Mouse (Mus musculus) hindbrain, embryonic 12.5 days (tissue): ENCODE data around the gene Marf1. TPM values are rescaled to one million over a fixed set of nuclear protein-coding genes. Genes with fewer than 3 reads are reported as not detected.
"Not testable (repeated sequence)": the region's sequence is repeated elsewhere in the genome, so short reads cannot be mapped to it uniquely, and the experiment has no call there.

Experiments used
- ATAC-seq: fragments of 200-750 bp; cut with Nextera tagmentation; 2 replicates; pipeline ENCODE4 v1.8.0; 2017; ENCODE audit warnings: moderate TSS enrichment; ENCODE audit not compliant: low FRiP score
- H3K27ac ChIP-seq: fragments of 300-500 bp; sonication (generic); 2 replicates; pipeline ENCODE4 v1.5.1; 2016; ENCODE audit warnings: mild to moderate bottlenecking
- H3K27me3 ChIP-seq: fragments of 300-500 bp; sonication (generic); 2 replicates; pipeline ENCODE4 v1.6.1; 2016; ENCODE audit warnings: mild to moderate bottlenecking
- H3K36me3 ChIP-seq: fragments of 300-500 bp; sonication (generic); 2 replicates; pipeline ENCODE4 v1.6.1; 2016; ENCODE audit warnings: mild to moderate bottlenecking
- H3K4me1 ChIP-seq: fragments of 300-500 bp; sonication (generic); 2 replicates; pipeline ENCODE4 v1.6.1; 2016
- H3K4me2 ChIP-seq: fragments of 300-500 bp; sonication (generic); replicated peaks from 2 replicates; pipeline ENCODE4 v1.6.1; 2016; ENCODE audit warnings: mild to moderate bottlenecking
- H3K4me3 ChIP-seq: fragments of 300-500 bp; sonication (generic); 2 replicates; pipeline ENCODE4 v1.5.1; 2016; ENCODE audit warnings: mild to moderate bottlenecking
- H3K9ac ChIP-seq: fragments of 300-500 bp; sonication (generic); 2 replicates; pipeline ENCODE4 v1.6.1; 2016; ENCODE audit warnings: mild to moderate bottlenecking, moderate library complexity
- H3K9me3 ChIP-seq: fragments of 300-500 bp; sonication (generic); replicated peaks from 2 replicates; pipeline ENCODE4 v1.6.1; 2016; ENCODE audit warnings: mild to moderate bottlenecking
- WGBS: fragments of 180-500 bp; shearing (Covaris S2); methylation state at CpG from one replicate; pipeline ENCODE4 v1.1.7; 2016; 5-methylcytosine and 5-hydroxymethylcytosine counted together
- polyA plus RNA-seq: library from polyadenylated mRNA; unstranded; fragments of >200 nt; fragmentation: Nextera tagmentation; extraction: Ambion mirVana; gene quantifications from 2 replicates; pipeline ENCODE4 v1.2.1, GENCODE M21; 2016

Marf1 gene
- polyA plus RNA-seq, 1 experiment from 2014 or later = 16.2 TPM

- Histone ChIP-seq H3K4me1 (peaks cover 31% of the 10 kb centered on the region), H3K27me3 (no peaks in the 10 kb centered on the region), H3K4me2 (peak overlapping the region; percentile 51), H3K9ac (peak overlapping the region; percentile 64), H3K4me3 (peak overlapping the region; percentile 78), H3K9me3 (no peaks in the 10 kb centered on the region), H3K36me3 (no peaks in the 10 kb centered on the region), H3K27ac (peak overlapping the region; percentile 96)
- peak; percentile 26; the same call in 1 of the 2 replicates for ATAC-seq
- 1% methylated on average over 10 of the region's 10 CpGs for WGBS
Measured at GRCm38 (mm10) chr16:14159746-14160131, 3.4 kb downstream of the Marf1 start.

DNA sequence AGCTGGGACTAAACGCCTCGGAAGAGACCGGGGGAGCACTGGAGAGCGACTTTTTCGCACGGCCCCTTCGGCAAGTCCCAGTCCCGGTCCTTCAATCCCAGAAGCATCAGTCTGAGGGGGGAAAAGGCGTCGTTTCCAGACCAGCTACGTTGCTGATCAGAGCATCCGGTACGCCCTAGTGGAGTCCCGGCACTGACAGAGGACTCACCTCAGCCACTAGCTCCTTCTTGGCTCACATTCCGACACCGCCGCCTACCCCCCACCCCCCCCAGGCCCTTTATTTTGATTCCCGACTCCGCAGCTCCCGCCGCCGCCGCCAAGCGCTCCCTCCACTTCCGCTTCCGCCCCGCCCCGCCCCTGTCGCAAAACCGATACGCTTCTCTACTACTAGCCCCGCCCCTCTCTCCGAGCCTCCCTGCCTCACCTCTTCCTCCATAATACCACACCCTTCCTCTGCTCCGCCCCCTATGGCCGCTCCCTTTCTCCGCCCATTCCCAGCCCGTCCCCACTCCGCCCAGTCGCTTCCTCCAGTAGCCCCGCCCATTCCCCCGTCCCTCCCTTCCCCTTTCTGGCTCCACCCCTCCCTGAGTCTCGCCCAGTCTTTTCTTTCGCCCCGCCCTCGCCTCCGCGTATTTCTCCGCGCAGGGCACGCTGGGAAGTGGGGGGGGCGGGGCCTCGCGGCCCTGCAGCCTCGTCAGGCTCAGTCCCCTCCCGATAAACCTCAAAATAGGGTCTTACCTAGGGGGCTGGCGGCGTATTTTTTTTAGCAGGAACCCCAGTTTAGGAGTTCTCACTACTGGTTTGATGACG lies 4.0 kb downstream of the Marf1 start:
- Histone ChIP-seq H3K27me3 (no peaks in the 10 kb centered on the region), H3K4me2 (peak overlapping the region; percentile 64), H3K36me3 (no peaks in the 10 kb centered on the region), H3K27ac (peak overlapping the region; percentile 96), H3K4me3 (peak overlapping the region; percentile 78), H3K4me1 (peaks cover 26% of the 10 kb centered on the region), H3K9ac (peak overlapping the region; percentile 80), H3K9me3 (no peaks in the 10 kb centered on the region)
- ATAC-seq = peak; percentile 96
- WGBS = under 1% methylated on average over 52 of the region's 58 CpGs

- no peak for ATAC-seq
- Histone ChIP-seq H3K4me2 (peak overlapping the region; percentile 64), H3K9ac (peak overlapping the region; percentile 80), H3K27me3 (no peaks in the 10 kb centered on the region), H3K4me3 (peak overlapping the region; percentile 78), H3K9me3 (no peaks in the 10 kb centered on the region), H3K4me1 (peaks cover 20% of the 10 kb centered on the region), H3K36me3 (peaks cover 3% of the 10 kb centered on the region; the same call in 1 of the 2 replicates), H3K27ac (peak overlapping the region; percentile 84)
- WGBS = 10% methylated on average over 7 of the region's 7 CpGs
Measured at GRCm38 (mm10) chr16:14158536-14158935, 4.6 kb downstream of the Marf1 start.

DNA sequence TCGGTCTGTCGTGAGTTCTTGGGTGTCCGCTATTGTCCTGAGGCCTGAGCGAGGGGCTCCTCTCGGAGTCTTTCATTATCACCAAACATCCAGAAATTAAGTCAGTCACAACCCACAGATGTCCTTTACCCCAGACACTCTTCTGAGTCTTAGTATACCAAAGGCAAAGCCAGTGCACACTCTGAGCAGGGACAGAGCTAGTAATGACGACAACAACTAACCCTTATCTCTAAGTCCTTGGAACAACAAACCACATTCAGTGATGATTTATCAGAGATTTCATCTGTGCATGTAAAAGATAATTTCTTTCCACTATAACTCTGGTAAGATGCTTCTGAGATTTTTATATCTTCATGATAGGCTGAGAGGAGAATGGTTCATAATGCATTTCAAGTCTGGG lies 6.8 kb downstream of the Marf1 start:
- H3K9ac ChIP-seq = no peak overlapping the region
- no peaks in the 10 kb centered on the region for H3K27me3 ChIP-seq
- 96% methylated on average over 6 of the region's 6 CpGs for WGBS
- no peaks in the 10 kb centered on the region for H3K9me3 ChIP-seq
- no peak for ATAC-seq
- H3K4me3 ChIP-seq = no peak overlapping the region
- no peak overlapping the region for H3K27ac ChIP-seq
- H3K36me3 ChIP-seq = peaks cover 24% of the 10 kb centered on the region
- no peak overlapping the region for H3K4me2 ChIP-seq
- H3K4me1 ChIP-seq = peaks cover 11% of the 10 kb centered on the region

DNA sequence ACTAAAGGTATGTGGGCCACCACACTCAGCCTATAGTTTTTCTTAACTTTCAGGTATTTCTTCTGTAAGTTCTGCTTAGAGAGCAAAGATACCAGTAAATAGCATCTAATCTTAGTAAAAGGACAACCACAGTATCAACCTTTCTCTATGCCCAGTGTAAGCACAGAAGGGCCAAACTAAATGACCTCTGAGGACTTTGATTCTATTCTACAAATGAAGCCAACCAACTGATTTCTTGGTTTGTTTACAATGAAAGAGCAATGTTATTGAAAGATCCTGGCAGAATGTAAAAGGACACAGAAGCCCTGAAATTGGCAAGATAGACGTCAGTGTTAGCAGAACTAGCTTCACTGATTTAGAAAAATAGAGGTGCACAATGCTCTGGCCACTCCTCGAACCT lies 7.5 kb downstream of the Marf1 start:
- H3K27ac ChIP-seq, H3K9me3 ChIP-seq, H3K9ac ChIP-seq, H3K4me3 ChIP-seq, H3K27me3 ChIP-seq, H3K4me2 ChIP-seq, ATAC-seq: not testable (repeated sequence)
- 73% methylated on average over 1 of the region's 2 CpGs for WGBS
- Histone ChIP-seq H3K36me3 (peaks cover 31% of the 10 kb centered on the region), H3K4me1 (peaks cover 11% of the 10 kb centered on the region)

GRCm38 (mm10) chr16:14151718-14152117 lies 11.4 kb downstream of the Marf1 start:
- no peak overlapping the region for H3K4me3 ChIP-seq
- H3K9me3 ChIP-seq = no peaks in the 10 kb centered on the region
- no peaks in the 10 kb centered on the region for H3K27me3 ChIP-seq
- ATAC-seq = no peak
- H3K4me1 ChIP-seq = no peaks in the 10 kb centered on the region
- H3K4me2 ChIP-seq = no peak overlapping the region
- H3K27ac ChIP-seq = no peak overlapping the region
- H3K36me3 ChIP-seq = peaks cover 52% of the 10 kb centered on the region
- WGBS = 94% methylated on average over 4 of the region's 4 CpGs
- H3K9ac ChIP-seq = no peak overlapping the region

DNA sequence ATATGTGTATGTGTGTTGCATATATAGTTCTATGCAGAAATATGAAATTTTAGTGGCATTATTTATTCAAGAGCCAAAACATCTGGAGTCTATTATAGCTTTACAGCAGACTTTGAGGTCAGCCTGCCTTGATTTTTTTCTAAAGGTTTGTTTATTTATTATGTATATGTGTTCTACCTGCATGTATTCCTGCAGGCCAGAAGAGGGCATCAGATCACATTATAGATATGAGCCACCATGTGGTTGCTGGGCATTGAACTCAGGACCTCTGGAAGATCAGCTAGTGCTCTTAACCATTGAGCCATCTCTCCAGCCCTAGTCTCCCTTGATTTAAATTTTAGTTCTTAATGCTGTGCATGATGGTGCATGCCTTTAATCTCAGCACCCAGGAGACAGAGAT lies 15.4 kb downstream of the Marf1 start:
- Histone ChIP-seq H3K4me3 (no peak overlapping the region), H3K36me3 (peaks cover 73% of the 10 kb centered on the region), H3K4me1 (no peaks in the 10 kb centered on the region), H3K9ac (no peak overlapping the region), H3K4me2 (no peak overlapping the region), H3K27ac (no peak overlapping the region), H3K9me3 (no peaks in the 10 kb centered on the region), H3K27me3 (no peaks in the 10 kb centered on the region)
- ATAC-seq = no peak

GRCm38 (mm10) chr16:14143298-14143697 lies 19.9 kb downstream of the Marf1 start:
- H3K27ac ChIP-seq = no peak overlapping the region
- H3K9me3 ChIP-seq = no peaks in the 10 kb centered on the region
- 93% methylated on average over 3 of the region's 3 CpGs for WGBS
- H3K36me3 ChIP-seq = peaks cover 83% of the 10 kb centered on the region
- no peak overlapping the region for H3K4me3 ChIP-seq
- no peaks in the 10 kb centered on the region for H3K27me3 ChIP-seq
- no peak overlapping the region for H3K9ac ChIP-seq
- ATAC-seq = no peak
- H3K4me2 ChIP-seq = no peak overlapping the region
- no peaks in the 10 kb centered on the region for H3K4me1 ChIP-seq

DNA sequence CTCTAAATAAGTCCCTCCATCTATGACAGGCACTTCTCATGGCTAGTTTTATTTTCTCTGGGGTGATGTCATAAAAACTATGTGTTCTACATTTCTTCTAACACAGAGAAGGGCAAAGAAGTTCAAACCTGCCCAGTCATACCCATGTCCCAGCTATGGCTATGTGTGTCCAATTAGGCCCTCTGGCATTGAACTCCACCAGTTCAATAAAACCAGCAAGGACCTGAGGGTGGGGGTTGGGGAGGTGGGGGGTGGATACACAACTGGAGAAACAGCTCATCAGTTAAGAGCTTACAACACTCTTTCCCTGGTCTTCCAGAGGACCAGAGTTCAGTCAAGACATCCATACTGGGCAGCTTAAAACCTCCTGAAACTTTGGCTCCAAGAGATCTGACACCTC lies 24.0 kb downstream of the Marf1 start:
- Histone ChIP-seq H3K27ac (no peak overlapping the region), H3K4me2 (no peak overlapping the region), H3K4me1 (no peaks in the 10 kb centered on the region), H3K27me3 (no peaks in the 10 kb centered on the region), H3K9me3 (no peaks in the 10 kb centered on the region), H3K36me3 (peaks cover 85% of the 10 kb centered on the region), H3K4me3 (no peak overlapping the region), H3K9ac (no peak overlapping the region)
- ATAC-seq = no peak

GRCm38 (mm10) chr16:14137976-14138561 lies 25.1 kb downstream of the Marf1 start:
- Histone ChIP-seq H3K4me1 (no peaks in the 10 kb centered on the region), H3K9me3 (no peaks in the 10 kb centered on the region), H3K9ac (no peak overlapping the region), H3K27me3 (no peaks in the 10 kb centered on the region), H3K4me3 (no peak overlapping the region), H3K36me3 (peaks cover 91% of the 10 kb centered on the region), H3K4me2 (no peak overlapping the region), H3K27ac (no peak overlapping the region)
- ATAC-seq = no peak
- WGBS = 96% methylated on average over 1 of the region's 1 CpGs

DNA sequence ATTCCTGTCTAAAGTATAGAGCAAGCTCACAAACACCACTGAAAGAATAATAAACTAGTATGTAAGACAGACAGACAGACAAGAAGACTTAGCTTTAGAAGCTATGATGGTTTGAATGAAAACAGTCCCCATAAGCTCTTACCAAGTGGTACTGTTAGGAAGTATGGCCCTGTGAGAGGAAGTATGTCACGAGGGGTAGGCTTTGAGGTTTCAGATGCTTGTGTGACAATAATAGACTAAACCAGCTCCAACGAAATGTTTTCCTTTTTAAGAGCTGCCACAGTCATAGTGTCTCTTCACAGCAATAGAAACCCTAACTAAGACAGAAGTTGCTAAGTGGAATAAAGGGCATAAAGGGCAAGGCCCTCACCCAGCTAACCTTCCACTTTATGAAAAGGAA lies 28.1 kb downstream of the Marf1 start:
- ATAC-seq = no peak
- Histone ChIP-seq H3K27ac (no peak overlapping the region), H3K4me2 (no peak overlapping the region), H3K27me3 (no peaks in the 10 kb centered on the region), H3K4me3 (no peak overlapping the region), H3K9me3 (no peaks in the 10 kb centered on the region), H3K4me1 (no peaks in the 10 kb centered on the region), H3K36me3 (peaks cover 91% of the 10 kb centered on the region), H3K9ac (no peak overlapping the region)
- WGBS = 92% methylated on average over 2 of the region's 2 CpGs

DNA sequence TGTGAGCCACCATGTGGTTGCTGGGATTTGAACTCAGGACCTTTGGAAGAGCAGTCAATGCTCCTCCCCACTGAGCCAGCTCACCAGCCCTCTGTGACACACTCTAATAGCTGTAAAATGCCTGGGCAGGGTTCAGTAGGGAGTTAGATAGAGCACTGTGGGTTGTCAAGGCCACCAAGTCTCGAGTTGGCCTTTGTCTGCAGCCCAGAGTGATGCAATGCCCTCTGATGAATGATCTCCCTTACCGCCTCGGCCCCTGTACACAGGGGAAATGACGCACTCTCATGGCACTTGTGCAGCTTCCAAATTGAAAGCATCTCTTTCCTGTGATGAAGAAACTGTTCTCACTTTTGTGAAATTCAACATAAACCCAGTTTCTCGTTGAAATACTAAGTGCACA lies 31.3 kb downstream of the Marf1 start:
- 82% methylated on average over 5 of the region's 5 CpGs for WGBS
- Histone ChIP-seq H3K4me1 (no peaks in the 10 kb centered on the region), H3K4me2 (no peak overlapping the region), H3K4me3 (no peak overlapping the region), H3K27ac (no peak overlapping the region), H3K27me3 (no peaks in the 10 kb centered on the region), H3K9me3 (no peaks in the 10 kb centered on the region), H3K36me3 (peaks cover 94% of the 10 kb centered on the region), H3K9ac (no peak overlapping the region)
- no peak for ATAC-seq

GRCm38 (mm10) chr16:14131376-14131775 lies 31.8 kb downstream of the Marf1 start:
- Histone ChIP-seq H3K9me3 (no peaks in the 10 kb centered on the region), H3K27ac (no peak overlapping the region), H3K4me3 (no peak overlapping the region), H3K4me2 (no peak overlapping the region), H3K9ac (no peak overlapping the region), H3K36me3 (peaks cover 92% of the 10 kb centered on the region), H3K27me3 (no peaks in the 10 kb centered on the region), H3K4me1 (no peaks in the 10 kb centered on the region)
- ATAC-seq = no peak
- WGBS = 87% methylated on average over 3 of the region's 3 CpGs
